Mouse (Mus musculus): ENCODE results near the gene Tial1. TPM values are rescaled to one million over a fixed set of nuclear protein-coding genes. Genes with fewer than 3 reads are reported as not detected.

Gene Tial1
- total RNA-seq, 2 experiments from 2014 or later, result 68.0 to 157 TPM

DNA sequence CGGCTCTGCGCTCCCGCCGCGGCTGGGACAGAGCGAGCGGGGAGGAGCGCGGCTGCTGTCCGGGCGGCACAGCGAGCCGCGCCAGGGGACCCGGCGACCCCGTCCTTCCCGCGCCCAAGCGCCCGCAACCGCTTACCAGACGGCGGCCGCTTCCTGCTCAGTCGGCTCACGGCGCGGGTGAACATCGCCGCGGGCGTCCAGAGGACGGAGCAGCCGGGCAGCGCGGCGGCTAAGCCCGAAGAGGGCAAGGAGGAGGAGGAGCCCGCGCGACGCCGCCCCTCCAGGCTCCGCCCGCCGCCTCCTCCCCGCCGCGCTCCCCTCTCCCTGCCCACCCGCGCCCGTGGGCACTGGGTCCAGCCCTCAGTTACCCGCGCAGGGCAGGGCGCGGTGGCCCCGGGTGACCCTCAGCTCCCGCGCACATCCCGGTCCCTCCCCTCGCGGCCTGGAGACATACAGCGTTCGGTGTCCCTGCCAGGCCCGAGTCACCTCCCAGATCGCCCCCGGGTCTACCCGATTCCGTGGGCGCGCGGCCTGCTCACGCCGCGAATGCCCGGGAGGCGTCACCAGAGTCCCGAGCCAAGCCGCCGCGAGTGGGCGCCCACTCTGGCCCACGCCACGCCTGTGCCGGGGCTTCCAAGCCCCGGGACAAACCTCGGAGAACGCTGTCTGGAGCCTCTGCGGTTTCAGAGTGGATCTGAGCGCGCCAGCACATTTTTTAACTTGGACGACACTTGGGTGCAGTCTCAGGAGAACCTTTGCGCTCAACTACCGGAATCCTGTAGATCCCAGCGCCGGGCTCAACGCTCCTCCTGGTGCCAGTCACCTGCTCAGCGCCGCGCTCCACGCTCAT lies 43.4 kb downstream of the Tial1 start, which contains the start of gene Rgs10:
Gene Rgs10, minus strand, starts transcription at position 829 of the 850 bp plus-strand sequence.
- ATAC-seq (replicated peaks; ENCODE audit: poor library complexity, severe bottlenecking), result peak; percentile 53

DNA sequence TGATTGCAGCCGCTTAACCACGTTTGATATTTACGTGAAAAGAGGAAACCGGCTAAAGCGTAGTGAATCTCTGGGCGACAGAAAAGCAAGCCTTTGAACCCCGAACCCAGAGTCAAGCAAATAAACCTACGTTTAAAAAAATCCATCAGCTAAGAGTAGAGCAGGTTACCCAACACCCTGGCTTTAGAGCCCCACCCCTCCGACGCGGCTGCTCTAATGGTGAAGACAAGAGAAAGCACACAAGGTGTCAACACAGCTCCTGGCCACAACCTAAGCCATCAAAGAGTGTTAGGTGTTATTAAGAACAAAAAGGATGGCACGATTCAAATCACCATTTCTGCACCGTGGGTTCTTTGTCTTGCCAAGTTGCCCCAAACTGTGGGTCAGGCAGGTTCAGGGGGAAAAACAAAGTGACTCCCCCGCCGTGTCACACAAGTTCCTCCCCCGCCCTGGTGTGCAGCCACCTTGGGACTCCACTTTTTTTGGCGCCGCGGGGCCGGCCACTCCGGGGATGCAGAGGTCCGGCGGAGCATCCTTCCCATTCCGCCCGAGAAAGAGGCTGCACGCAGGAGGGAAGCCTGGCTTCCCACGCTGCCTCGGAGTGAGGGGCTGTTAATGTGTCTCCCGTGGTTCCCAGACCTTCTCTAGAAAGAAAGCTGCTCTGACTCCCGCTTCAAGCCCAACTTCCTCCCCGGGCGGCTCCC lies 44.1 kb downstream of the Tial1 start:
- ATAC-seq (replicated peaks; ENCODE audit: poor library complexity, severe bottlenecking), result peak; percentile 52

DNA sequence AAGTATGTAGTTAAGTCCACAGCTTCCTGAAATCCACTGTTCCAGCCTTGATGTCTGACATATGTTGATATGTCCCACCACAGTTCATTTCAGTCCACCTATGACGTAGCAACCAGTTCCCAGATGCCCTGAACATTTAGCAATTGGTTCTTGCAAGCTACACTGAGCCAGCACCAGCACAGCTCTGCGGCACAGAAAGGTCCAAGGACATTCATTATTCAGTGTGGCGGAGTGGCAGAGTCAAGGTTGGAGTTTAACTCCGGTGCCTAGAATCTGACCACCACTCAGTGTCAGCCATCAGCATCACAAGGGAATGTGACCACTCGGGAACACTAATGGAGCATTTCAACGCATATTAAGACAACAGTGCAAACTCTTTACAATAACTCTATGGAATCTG lies 44.9 kb downstream of the Tial1 start:
- no peak for ATAC-seq (replicated peaks; ENCODE audit: poor library complexity, severe bottlenecking)

DNA sequence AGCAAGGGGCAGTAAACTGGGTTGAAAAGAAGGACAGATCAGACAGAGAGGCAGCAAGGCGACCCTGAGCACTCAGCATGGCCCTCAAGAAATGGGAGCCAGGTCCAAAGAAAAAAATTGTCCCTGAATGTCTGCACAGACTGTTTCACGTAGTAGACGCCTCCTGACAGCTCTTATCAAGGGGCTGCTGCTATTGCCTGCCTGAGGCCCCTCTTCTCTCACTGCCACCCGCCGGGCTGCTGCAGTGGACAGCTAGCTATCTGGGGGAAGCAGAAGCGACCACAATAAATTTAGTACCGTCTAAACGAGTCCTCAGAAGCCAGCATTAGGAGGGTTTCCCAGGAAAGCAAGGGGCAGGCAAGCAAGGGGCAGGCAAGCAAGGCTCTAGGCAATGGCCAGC lies 47.1 kb downstream of the Tial1 start:
- ATAC-seq (replicated peaks; ENCODE audit: poor library complexity, severe bottlenecking), result no peak

DNA sequence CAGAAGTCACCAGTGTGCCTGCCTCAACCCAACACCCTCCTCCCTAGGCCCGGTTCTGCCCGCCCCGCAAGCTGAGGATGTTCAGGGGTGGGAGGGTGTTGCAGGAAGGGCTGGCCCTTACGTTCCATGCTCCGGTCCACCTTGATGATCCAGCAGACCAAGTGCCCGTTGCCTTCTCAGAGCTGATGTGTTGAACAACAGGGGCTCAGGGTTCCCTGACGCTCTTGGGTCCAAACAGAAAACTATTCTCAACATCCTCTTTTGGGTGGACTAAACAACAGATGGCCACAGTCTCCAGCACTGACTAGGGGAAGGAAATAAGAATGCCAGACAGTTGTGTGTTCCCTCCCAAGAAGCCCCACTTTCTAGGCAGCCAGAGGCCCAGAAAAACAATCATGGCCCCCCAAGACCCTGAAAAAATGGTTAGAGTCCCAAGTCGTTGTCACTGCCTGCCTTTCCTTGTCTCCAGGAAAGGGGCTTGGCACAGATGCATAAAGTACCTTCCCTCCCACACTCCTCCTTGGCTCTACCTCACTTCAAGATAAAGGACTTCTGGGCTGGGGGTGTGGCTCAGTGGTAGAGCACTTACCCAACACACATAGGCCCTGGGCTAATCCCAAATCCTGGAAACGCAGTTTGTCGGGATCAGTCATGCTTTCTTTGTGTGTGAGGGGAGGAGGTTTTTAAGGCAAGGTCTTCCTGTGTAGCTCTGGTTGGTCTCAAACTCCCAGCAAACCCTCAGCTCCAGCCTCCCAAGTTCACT lies 49.3 kb downstream of the Tial1 start:
- ATAC-seq (replicated peaks; ENCODE audit: poor library complexity, severe bottlenecking), result peak; percentile 54

DNA sequence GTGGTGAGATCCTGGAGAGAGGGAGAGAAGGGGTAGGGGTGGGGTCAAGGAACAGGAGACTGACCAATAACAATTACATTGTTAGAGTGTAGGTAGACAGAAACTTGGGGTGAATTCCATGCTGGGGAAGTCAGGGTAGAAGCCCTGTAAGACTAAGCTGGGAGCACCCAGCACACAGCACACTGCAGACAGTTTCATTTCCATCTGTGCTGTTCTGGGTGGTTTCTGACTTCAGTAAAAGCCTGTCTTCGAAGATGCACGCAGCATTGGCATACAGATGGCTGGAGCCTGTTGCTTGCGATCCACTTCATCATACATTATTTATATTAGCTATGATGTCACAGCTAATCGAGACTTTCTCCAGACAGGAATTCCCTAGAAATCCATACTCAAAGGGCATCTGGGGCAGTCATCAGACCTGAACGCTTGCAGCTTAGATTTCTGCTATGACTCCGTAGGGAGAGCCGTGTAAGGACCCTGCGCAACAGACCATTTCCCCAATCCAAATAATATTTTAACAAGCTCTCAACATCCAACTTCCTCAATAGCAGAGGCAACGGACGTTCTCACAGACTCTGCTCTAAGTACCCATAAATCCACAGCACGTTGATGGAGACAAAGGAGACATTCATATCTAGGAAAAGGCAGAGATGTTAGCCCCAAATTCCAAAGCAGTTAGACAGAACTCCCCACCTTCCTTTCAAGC lies 50.7 kb downstream of the Tial1 start:
- ATAC-seq (replicated peaks; ENCODE audit: poor library complexity, severe bottlenecking), result peak; percentile 79

DNA sequence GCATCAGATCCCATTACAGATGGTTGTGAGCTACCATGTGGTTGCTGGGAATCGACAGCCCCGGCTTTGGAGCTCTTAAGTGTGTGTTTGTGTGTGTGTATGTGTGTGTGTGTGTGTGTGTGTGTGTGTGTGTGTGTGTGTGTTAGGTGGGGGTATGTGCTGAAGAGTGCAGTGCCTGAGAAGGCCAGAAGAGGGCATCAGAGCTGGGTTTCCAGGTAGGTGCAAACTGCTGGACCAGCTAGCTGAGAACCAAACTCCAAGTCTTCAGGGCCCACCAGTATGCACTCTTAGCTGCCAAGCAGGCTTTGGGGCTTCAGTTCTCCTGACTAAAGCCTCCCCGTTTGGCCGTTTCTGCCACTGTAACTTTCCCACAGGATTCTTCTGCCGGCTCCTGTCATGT lies 53.3 kb downstream of the Tial1 start:
- no peak for ATAC-seq (replicated peaks; ENCODE audit: poor library complexity, severe bottlenecking)

DNA sequence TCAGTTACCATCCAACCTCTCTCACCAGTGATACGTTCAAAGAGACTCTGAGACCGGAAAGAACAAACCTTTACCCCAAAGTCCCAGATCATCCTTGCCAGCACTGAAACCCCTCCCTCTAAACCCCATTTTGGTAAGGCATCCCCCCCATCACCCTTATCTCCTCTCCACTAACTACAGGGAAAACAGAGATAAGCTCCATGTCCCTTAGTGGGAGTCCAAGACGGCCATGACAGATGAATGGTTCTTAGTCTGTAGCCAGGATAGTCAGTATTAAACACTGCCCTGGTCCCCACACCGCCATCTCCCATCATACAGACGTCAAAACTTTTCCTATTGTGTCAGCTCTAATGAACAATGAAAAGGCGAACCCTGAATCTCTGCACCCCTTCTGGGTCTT lies 57.5 kb downstream of the Tial1 start:
- ATAC-seq (replicated peaks; ENCODE audit: poor library complexity, severe bottlenecking), result no peak

DNA sequence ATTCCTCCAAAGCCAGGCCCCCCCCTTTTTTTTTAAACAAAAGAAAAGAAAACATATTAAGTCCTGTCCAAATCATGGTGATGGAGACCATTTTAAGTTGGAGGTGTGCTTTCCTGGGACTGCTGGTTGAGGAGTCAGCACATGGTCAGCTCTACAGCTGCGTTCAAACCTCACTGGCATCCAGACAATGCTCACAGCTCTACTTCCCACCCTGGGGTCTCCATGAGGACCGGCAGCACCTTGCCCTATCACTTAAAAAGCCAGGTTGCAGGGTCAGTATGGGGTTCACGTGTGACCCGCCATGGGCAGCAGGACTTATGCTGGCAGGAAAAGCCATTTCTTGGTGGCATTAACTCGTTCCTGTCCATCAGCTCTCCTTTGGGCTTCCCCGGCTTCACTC lies 57.9 kb downstream of the Tial1 start:
- no peak for ATAC-seq (replicated peaks; ENCODE audit: poor library complexity, severe bottlenecking)

DNA sequence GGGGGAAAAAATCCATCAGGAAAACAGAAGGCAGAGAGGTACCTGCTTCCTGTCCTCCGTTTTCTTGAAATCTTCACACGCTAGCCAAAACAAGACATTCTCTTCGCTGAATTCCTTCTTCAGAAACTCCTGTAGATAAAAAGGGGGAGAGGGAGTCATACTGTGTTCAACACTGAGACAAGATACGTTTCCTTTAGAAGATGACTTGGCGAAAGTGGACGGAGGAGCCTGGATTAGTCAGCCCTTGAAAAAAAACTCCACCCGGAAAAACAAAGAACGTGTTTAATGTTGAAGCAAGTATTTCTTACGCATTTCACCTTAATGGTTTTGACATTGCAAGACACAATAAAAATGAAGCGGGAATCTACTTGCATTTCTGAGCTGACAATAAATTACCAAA lies 58.4 kb downstream of the Tial1 start:
- ATAC-seq (replicated peaks; ENCODE audit: poor library complexity, severe bottlenecking), result no peak

DNA sequence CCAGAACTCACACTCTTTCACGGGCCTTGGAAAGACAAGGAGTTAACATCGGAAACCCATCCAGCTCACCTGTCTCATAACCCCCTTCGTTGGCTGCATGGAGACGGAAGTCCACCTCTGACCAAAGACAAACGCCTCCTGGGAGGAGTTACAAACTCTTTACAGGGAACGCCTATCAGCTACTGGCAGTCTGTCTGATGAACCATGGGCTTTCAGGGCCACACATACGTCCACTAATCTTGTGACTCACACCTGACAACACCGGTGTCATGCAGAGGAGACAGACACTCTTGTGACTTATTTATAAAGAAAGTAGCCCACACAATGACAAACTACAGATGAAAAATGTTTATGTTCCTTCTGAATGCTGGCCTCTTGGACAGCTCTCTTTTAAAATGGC lies 58.9 kb downstream of the Tial1 start:
- ATAC-seq (replicated peaks; ENCODE audit: poor library complexity, severe bottlenecking), result no peak

DNA sequence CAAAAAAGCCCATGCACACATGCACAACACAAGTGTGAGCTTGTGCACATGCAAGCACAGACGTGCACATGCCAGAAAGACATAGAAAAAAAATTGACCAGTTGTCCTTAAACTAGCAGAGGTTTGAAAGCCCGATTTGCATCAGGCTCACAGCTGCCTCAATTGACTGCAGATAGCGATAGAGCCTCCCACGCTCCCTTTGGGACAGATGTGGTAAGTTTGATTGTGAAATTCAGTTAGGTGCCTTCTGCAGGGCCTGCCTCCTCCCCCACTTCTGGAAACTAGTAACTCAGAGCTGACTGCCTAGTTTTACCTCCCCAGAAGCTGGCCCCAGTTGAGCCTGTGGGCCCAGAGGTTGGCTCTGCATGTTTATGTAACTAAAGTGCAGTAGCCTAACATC lies 62.9 kb downstream of the Tial1 start:
- ATAC-seq (replicated peaks; ENCODE audit: poor library complexity, severe bottlenecking), result peak; percentile 92

DNA sequence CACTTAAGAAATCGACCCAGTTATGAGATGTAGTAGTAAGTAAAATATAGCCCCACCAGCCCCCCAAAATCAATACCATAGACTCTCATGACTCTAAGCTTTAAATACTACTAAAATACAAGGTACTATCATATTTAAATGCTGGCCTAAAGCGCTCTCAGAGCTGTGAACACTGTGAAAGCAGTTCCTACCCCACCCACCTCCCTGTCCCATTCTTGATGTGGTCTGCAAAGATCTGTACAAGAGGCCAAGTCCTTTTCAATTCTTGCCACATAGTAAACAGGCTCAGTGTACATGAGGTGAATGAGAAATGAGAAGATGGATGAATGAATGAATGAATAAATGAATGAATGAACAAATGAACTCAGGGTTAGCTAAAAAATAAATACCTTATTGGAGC lies 64.5 kb downstream of the Tial1 start:
- ATAC-seq (replicated peaks; ENCODE audit: poor library complexity, severe bottlenecking), result no peak

DNA sequence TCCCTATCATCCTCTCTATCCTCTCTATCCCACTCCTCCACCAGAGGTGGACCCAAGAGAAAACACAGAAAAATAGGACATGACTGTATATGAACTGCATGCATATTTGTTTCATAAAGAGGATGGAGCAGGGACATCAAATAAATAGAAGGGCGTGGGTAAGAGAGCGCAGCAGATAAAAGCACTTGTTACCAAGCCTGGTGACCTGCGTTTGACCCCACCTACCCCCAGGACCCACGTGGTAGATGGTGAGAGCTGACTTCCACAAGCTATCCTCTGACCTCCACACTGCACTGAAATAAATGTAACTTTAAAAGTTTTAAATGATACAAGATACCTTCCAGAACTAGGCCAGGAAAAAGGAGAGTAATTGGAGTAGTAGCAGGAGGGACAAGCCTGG lies 67.8 kb downstream of the Tial1 start:
- no peak for ATAC-seq (replicated peaks; ENCODE audit: poor library complexity, severe bottlenecking)

DNA sequence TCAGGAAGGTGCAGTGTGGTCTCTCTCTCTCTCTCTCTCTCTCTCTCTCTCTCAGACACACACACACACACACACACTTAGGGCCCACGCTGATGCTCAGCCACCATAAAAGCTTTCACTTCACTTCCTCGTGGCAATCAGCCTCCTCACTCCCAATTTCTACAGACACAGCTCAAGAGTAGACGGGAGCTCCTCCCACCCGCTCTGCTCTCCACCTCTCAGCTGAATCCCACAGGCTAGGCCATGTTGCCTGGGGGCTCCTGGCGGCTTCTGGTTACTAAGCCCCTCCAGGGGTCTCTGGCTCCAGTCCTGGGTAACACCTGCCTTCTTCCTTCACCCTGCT lies 68.6 kb downstream of the Tial1 start:
- peak; percentile 45 for ATAC-seq (replicated peaks; ENCODE audit: poor library complexity, severe bottlenecking)

DNA sequence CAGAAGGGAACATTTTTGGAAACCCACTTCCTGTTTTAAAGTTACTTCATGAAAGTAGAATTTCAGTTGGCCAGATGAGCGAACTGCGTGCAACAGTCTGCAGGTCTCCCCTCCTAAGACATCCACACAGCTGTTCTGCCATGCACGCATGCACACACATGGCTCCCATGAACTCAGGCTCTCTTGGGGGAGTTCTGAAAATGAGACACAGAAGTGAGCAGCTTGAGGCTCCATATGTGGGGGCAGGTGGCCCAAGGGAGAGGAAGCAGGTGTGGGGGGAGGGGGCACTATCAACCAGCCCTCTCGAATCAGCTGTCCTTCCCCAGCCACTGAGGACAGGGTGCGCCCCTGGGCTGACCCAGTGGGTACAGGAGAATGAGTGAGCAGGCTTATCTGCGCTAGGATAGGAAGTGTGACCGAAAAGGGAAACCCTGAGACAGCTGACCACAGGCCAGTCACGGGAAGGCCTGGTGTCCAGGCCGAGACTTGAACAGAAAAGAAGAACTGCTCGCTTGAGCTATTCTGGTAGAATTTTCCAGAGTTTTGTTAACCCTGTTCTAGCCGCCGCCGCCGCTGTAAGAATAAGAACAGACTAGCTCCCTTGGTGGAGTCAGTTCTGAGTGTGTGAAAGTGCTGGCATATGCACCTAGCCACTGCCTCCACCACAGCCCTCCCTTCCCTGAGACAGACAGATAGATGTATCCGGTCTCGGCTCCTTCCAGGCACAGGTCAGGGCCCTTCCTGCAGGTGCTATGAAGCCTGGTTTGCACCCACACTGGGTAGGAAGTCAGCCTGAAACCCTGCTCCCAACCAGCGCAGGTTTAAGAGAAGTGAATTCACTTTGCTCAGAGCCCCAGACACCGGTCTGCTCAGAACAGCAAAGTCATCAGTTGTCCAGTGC lies 69.2 kb downstream of the Tial1 start:
- ATAC-seq (replicated peaks; ENCODE audit: poor library complexity, severe bottlenecking), result peak; percentile 84

DNA sequence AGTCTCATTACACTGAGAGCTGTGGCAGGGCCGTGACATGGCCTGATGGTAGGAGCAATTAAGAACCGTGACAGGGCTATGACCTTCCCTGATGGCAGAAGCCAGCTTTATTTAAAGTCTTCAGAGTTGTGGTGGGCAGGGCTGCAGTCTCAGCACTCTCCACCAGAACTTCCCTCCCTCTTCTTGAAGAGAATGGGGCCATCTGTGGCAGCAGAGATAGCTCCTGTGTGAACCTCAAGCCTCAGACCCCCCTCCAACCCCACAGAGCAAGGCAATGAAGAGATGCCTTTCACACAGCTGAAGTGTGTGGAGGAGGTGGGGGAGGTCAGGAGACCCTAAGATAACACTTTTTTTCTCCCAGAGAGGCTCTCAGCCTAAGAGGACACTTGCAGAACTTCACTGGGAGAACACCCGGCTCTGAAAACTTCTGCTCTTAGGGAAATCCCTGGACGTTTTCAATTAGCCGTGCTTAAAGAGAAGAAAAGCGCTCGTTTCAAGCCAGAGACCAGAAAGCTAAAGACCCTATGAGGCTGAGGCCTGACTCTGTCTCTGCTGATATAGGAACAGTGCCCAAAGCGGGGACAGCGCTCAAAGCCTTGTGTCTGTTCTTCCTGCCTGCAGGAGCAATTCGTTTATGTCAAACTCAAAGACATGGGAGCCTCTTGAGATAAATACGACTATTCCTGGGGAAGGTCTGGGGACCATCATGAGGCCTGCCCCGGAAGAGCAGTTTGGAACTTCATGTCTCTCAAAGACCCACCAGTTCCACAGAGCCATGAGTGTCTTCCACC lies 70.1 kb downstream of the Tial1 start:
- no peak for ATAC-seq (replicated peaks; ENCODE audit: poor library complexity, severe bottlenecking)
